Mouse (Mus musculus) forebrain, embryonic 16.5 days (tissue): ENCODE measurements around the gene Gjc1. TPM values are rescaled to one million over a fixed set of nuclear protein-coding genes. Genes with fewer than 3 reads are reported as not detected.

Source experiments
- ATAC-seq: fragments of 200-750 bp; cut with Nextera tagmentation; 2 replicates; pipeline ENCODE4 v1.8.0; 2017; ENCODE audit warnings: mild to moderate bottlenecking, moderate library complexity
- H3K27ac ChIP-seq: fragments of 300-500 bp; sonication (generic); 2 replicates; pipeline ENCODE4 v1.5.1; 2014; ENCODE audit warnings: low read length, control low read depth
- H3K27me3 ChIP-seq: fragments of 300-500 bp; sonication (generic); replicated peaks from 2 replicates; pipeline ENCODE4 v1.6.1; 2014; ENCODE audit warnings: low read length; ENCODE audit not compliant: control insufficient read depth, insufficient read depth
- H3K36me3 ChIP-seq: fragments of 300-500 bp; sonication (generic); 2 replicates; pipeline ENCODE4 v1.6.1; 2014; ENCODE audit not compliant: control insufficient read depth, insufficient read depth
- H3K4me1 ChIP-seq: fragments of 300-500 bp; sonication (generic); replicated peaks from 2 replicates; pipeline ENCODE4 v1.6.1; 2014; ENCODE audit warnings: low read length; ENCODE audit not compliant: control insufficient read depth, insufficient read depth
- H3K4me2 ChIP-seq: fragments of 300-500 bp; sonication (generic); 2 replicates; pipeline ENCODE4 v1.6.1; 2014; ENCODE audit warnings: mild to moderate bottlenecking, low read length, control low read depth
- H3K4me3 ChIP-seq: fragments of 300-500 bp; sonication (generic); replicated peaks from 2 replicates; pipeline ENCODE4 v1.5.1; 2014; ENCODE audit warnings: mild to moderate bottlenecking, low read length, control low read depth
- H3K9ac ChIP-seq: fragments of 300-500 bp; sonication (generic); replicated peaks from 2 replicates; pipeline ENCODE4 v1.6.1; 2014; ENCODE audit warnings: low read depth, low read length, control low read depth
- H3K9me3 ChIP-seq: fragments of 300-500 bp; sonication (generic); 2 replicates; pipeline ENCODE4 v1.6.1; 2016; ENCODE audit warnings: low read length; ENCODE audit not compliant: control insufficient read depth
- WGBS: fragments of 180-500 bp; shearing (Covaris S2); extraction: QIAGEN DNeasy Blood & Tissue Kit; methylation state at CpG from one replicate; pipeline ENCODE4 v1.1.7; 2014; 5-methylcytosine and 5-hydroxymethylcytosine counted together
- polyA plus RNA-seq: library from polyadenylated mRNA; unstranded; fragments of >200 nt; fragmentation: Nextera tagmentation; extraction: Ambion mirVana; gene quantifications from 2 replicates; pipeline ENCODE4 v1.2.1, GENCODE M21; 2015

Gene Gjc1
- polyA plus RNA-seq, 1 experiment from 2014 or later = 41.9 TPM

- 89% methylated on average over 2 of the region's 2 CpGs for WGBS
- no peak overlapping the region for H3K9ac ChIP-seq
- H3K4me2 ChIP-seq = no peak overlapping the region
- peaks cover 23% of the 10 kb centered on the region for H3K36me3 ChIP-seq
- H3K9me3 ChIP-seq = no peaks in the 10 kb centered on the region
- no peaks in the 10 kb centered on the region for H3K4me1 ChIP-seq
- no peaks in the 10 kb centered on the region for H3K27me3 ChIP-seq
- H3K27ac ChIP-seq = no peak overlapping the region
- H3K4me3 ChIP-seq = no peak overlapping the region
- no peak for ATAC-seq
Measured at GRCm38 (mm10) chr11:102838126-102838525, 18.6 kb upstream of the Gjc1 start.

GRCm38 (mm10) chr11:102837385-102837784, 17.9 kb upstream of the Gjc1 start:
- Histone ChIP-seq H3K27ac (no peak overlapping the region), H3K27me3 (no peaks in the 10 kb centered on the region), H3K4me3 (no peak overlapping the region), H3K4me1 (no peaks in the 10 kb centered on the region), H3K9me3 (no peaks in the 10 kb centered on the region), H3K36me3 (peaks cover 21% of the 10 kb centered on the region), H3K4me2 (no peak overlapping the region), H3K9ac (no peak overlapping the region)
- WGBS = 100% methylated on average over 1 of the region's 1 CpGs
- no peak for ATAC-seq

GRCm38 (mm10) chr11:102836146-102836545, 16.6 kb upstream of the Gjc1 start:
- no peak overlapping the region for H3K9ac ChIP-seq
- WGBS = 91% methylated on average over 9 of the region's 9 CpGs
- H3K36me3 ChIP-seq = peaks cover 13% of the 10 kb centered on the region
- no peaks in the 10 kb centered on the region for H3K4me1 ChIP-seq
- no peaks in the 10 kb centered on the region for H3K27me3 ChIP-seq
- ATAC-seq = no peak
- no peak overlapping the region for H3K27ac ChIP-seq
- H3K4me2 ChIP-seq = no peak overlapping the region
- no peaks in the 10 kb centered on the region for H3K9me3 ChIP-seq
- no peak overlapping the region for H3K4me3 ChIP-seq

- H3K27ac ChIP-seq = no peak within 1 kb of the TSS
- no peaks in the 10 kb centered on the region for H3K9me3 ChIP-seq
- H3K4me1 ChIP-seq = no peaks in the 10 kb centered on the region
- WGBS = 79% methylated on average over 4 of the region's 4 CpGs
- H3K4me2 ChIP-seq = no peak within 1 kb of the TSS
- H3K27me3 ChIP-seq = no peaks in the 10 kb centered on the region
- H3K36me3 ChIP-seq = peaks cover 9% of the 10 kb centered on the region; the same call in 1 of the 2 replicates
- ATAC-seq = no peak
- no peak within 1 kb of the TSS for H3K9ac ChIP-seq
- H3K4me3 ChIP-seq = no peak within 1 kb of the TSS
Measured at GRCm38 (mm10) chr11:102835549-102835948, 16.0 kb upstream of the Gjc1 start, which contains the start of gene Higd1b. Gene Higd1b, plus strand, starts transcription at chr11:102835849.

- H3K4me2 ChIP-seq = no peak overlapping the region
- H3K4me3 ChIP-seq = no peak overlapping the region
- no peak overlapping the region for H3K27ac ChIP-seq
- no peaks in the 10 kb centered on the region for H3K9me3 ChIP-seq
- H3K36me3 ChIP-seq = peaks cover 7% of the 10 kb centered on the region; the same call in 1 of the 2 replicates
- WGBS = 86% methylated on average over 10 of the region's 10 CpGs
- no peaks in the 10 kb centered on the region for H3K4me1 ChIP-seq
- H3K27me3 ChIP-seq = no peaks in the 10 kb centered on the region
- no peak for ATAC-seq
- no peak overlapping the region for H3K9ac ChIP-seq
Measured at GRCm38 (mm10) chr11:102834219-102834618, 14.7 kb upstream of the Gjc1 start.

- no peak overlapping the region for H3K4me2 ChIP-seq
- H3K27me3 ChIP-seq = no peaks in the 10 kb centered on the region
- no peak for ATAC-seq
- H3K4me1 ChIP-seq = no peaks in the 10 kb centered on the region
- H3K9me3 ChIP-seq = no peaks in the 10 kb centered on the region
- peaks cover 5% of the 10 kb centered on the region; the same call in 1 of the 2 replicates for H3K36me3 ChIP-seq
- H3K9ac ChIP-seq = no peak overlapping the region
- no peak overlapping the region for H3K27ac ChIP-seq
- WGBS = 68% methylated on average over 18 of the region's 18 CpGs
- H3K4me3 ChIP-seq = no peak overlapping the region
Measured at GRCm38 (mm10) chr11:102832700-102833297, 13.3 kb upstream of the Gjc1 start.

GRCm38 (mm10) chr11:102830276-102830675, 10.8 kb upstream of the Gjc1 start:
- H3K27me3 ChIP-seq = no peaks in the 10 kb centered on the region
- ATAC-seq = no peak
- 84% methylated on average over 4 of the region's 4 CpGs for WGBS
- no peaks in the 10 kb centered on the region for H3K9me3 ChIP-seq
- no peaks in the 10 kb centered on the region for H3K4me1 ChIP-seq
- no peaks in the 10 kb centered on the region for H3K36me3 ChIP-seq
- no peak overlapping the region for H3K4me2 ChIP-seq
- no peak overlapping the region for H3K9ac ChIP-seq
- no peak overlapping the region for H3K4me3 ChIP-seq
- H3K27ac ChIP-seq = no peak overlapping the region

GRCm38 (mm10) chr11:102827097-102827496, 7.6 kb upstream of the Gjc1 start:
- Histone ChIP-seq H3K9me3 (no peaks in the 10 kb centered on the region), H3K27me3 (no peaks in the 10 kb centered on the region), H3K4me1 (no peaks in the 10 kb centered on the region), H3K4me2 (no peak overlapping the region), H3K4me3 (no peak overlapping the region), H3K36me3 (no peaks in the 10 kb centered on the region), H3K9ac (no peak overlapping the region), H3K27ac (no peak overlapping the region)
- 66% methylated on average over 4 of the region's 4 CpGs for WGBS
- no peak for ATAC-seq

GRCm38 (mm10) chr11:102826476-102826875, 7.0 kb upstream of the Gjc1 start:
- Histone ChIP-seq H3K4me3 (no peak overlapping the region), H3K9me3 (no peaks in the 10 kb centered on the region), H3K9ac (no peak overlapping the region), H3K4me1 (no peaks in the 10 kb centered on the region), H3K4me2 (no peak overlapping the region), H3K36me3 (no peaks in the 10 kb centered on the region), H3K27ac (no peak overlapping the region), H3K27me3 (no peaks in the 10 kb centered on the region)
- no peak for ATAC-seq
- WGBS = 67% methylated on average over 2 of the region's 2 CpGs

GRCm38 (mm10) chr11:102821231-102821630, 1.7 kb upstream of the Gjc1 start:
- ATAC-seq = no peak
- H3K4me1 ChIP-seq = peaks cover 17% of the 10 kb centered on the region
- H3K27ac ChIP-seq = no peak overlapping the region
- no peaks in the 10 kb centered on the region for H3K36me3 ChIP-seq
- H3K4me2 ChIP-seq = no peak overlapping the region
- WGBS = 48% methylated on average over 6 of the region's 6 CpGs
- H3K9me3 ChIP-seq = no peaks in the 10 kb centered on the region
- no peak overlapping the region for H3K4me3 ChIP-seq
- H3K9ac ChIP-seq = no peak overlapping the region
- H3K27me3 ChIP-seq = peaks cover 6% of the 10 kb centered on the region; the same call in 1 of the 2 replicates
